Mouse (Mus musculus) stomach, postnatal 0 days (tissue): ENCODE results near the gene Gemin4. TPM values are rescaled to one million over a fixed set of nuclear protein-coding genes. Genes with fewer than 3 reads are reported as not detected.
A peak's percentile ranks its signal among the peaks of the same experiment; 100 is the strongest.

ENCODE experiments used
- ATAC-seq: fragments of 200-750 bp; cut with Nextera tagmentation; 2 replicates; pipeline ENCODE4 v1.8.0; 2017; ENCODE audit not compliant: low FRiP score, low TSS enrichment
- DNase-seq: peaks from one replicate; pipeline ENCODE4 v3.0.0-alpha.2; 2016; ENCODE audit warnings: low spot score
- H3K27ac ChIP-seq: fragments of 300-500 bp; sonication (generic); replicated peaks from 2 replicates; pipeline ENCODE4 v1.5.1; 2014; ENCODE audit warnings: mild to moderate bottlenecking, control low read depth
- H3K27me3 ChIP-seq: fragments of 300-500 bp; sonication (generic); 2 replicates; pipeline ENCODE4 v1.6.1; 2014; ENCODE audit warnings: low read length; ENCODE audit not compliant: control insufficient read depth, insufficient read depth
- H3K36me3 ChIP-seq: fragments of 300-500 bp; sonication (generic); 2 replicates; pipeline ENCODE4 v1.6.1; 2014; ENCODE audit warnings: low read length, mixed read lengths; ENCODE audit not compliant: control insufficient read depth, insufficient read depth
- H3K4me1 ChIP-seq: fragments of 300-500 bp; sonication (generic); replicated peaks from 2 replicates; pipeline ENCODE4 v1.6.1; 2014; ENCODE audit warnings: antibody characterized with exemption; ENCODE audit not compliant: control insufficient read depth, insufficient read depth
- H3K4me2 ChIP-seq: fragments of 300-500 bp; sonication (generic); replicated peaks from 2 replicates; pipeline ENCODE4 v1.6.1; 2014; ENCODE audit warnings: low read depth, mild to moderate bottlenecking, control low read depth, moderate library complexity
- H3K4me3 ChIP-seq: fragments of 300-500 bp; sonication (generic); 2 replicates; pipeline ENCODE4 v1.5.1; 2014; ENCODE audit warnings: low read depth, low read length, control low read depth
- H3K9ac ChIP-seq: fragments of 300-500 bp; sonication (generic); 2 replicates; pipeline ENCODE4 v1.6.1; 2014; ENCODE audit warnings: mild to moderate bottlenecking, low read length, control low read depth, mixed read lengths
- H3K9me3 ChIP-seq: fragments of 300-500 bp; sonication (generic); 2 replicates; pipeline ENCODE4 v1.6.1; 2016; ENCODE audit warnings: low read length; ENCODE audit not compliant: control insufficient read depth
- CTCF ChIP-seq: IDR thresholded peaks from 2 replicates; pipeline ENCODE4 v1.5.1; 2016; ENCODE audit warnings: antibody characterized with exemption, low read depth, mild to moderate bottlenecking, moderate library complexity
- EP300 ChIP-seq: optimal IDR thresholded peaks from 2 replicates; pipeline ENCODE3; 2016; ENCODE audit warnings: antibody characterized with exemption
- WGBS: fragments of 180-500 bp; shearing (Covaris S2); extraction: QIAGEN DNeasy Blood & Tissue Kit; methylation state at CpG from one replicate; pipeline ENCODE4 v1.1.7; 2014; 5-methylcytosine and 5-hydroxymethylcytosine counted together
- polyA plus RNA-seq: library from polyadenylated mRNA; unstranded; fragments of >200 nt; fragmentation: Nextera tagmentation; extraction: Ambion mirVana; gene quantifications from 2 replicates; pipeline ENCODE4 v1.2.1, GENCODE M21; 2015

Gemin4 gene
- polyA plus RNA-seq, 1 experiment from 2014 or later = 18.5 TPM

- TF ChIP-seq EP300 = no peak
- no peak for TF ChIP-seq CTCF
- peaks cover 7% of the 10 kb centered on the region; the same call in 1 of the 2 replicates for H3K36me3 ChIP-seq
- DNase-seq (no peak), ATAC-seq (no peak)
- no peaks in the 10 kb centered on the region for H3K4me1 ChIP-seq
- H3K27ac ChIP-seq = no peak overlapping the region
- H3K27me3 ChIP-seq = no peaks in the 10 kb centered on the region
- no peak overlapping the region for H3K4me3 ChIP-seq
- no peak overlapping the region for H3K4me2 ChIP-seq
- H3K9ac ChIP-seq = no peak overlapping the region
- H3K9me3 ChIP-seq = no peaks in the 10 kb centered on the region
- WGBS = 52% methylated on average over 5 of the region's 5 CpGs
Measured at GRCm38 (mm10) chr11:76256129-76256528, 38.7 kb upstream of the Gemin4 start.

- Histone ChIP-seq H3K27ac (no peak overlapping the region), H3K9me3 (no peaks in the 10 kb centered on the region), H3K9ac (no peak overlapping the region; the same call in 1 of the 2 replicates), H3K4me3 (no peak overlapping the region), H3K4me1 (no peaks in the 10 kb centered on the region), H3K27me3 (no peaks in the 10 kb centered on the region), H3K4me2 (no peak overlapping the region), H3K36me3 (peaks cover 7% of the 10 kb centered on the region; the same call in 1 of the 2 replicates)
- ATAC-seq = no peak
- WGBS = 57% methylated on average over 4 of the region's 4 CpGs
- no peak for DNase-seq
- TF ChIP-seq EP300 (no peak), CTCF (no peak)
Measured at GRCm38 (mm10) chr11:76255431-76256001, 38.1 kb upstream of the Gemin4 start.

GRCm38 (mm10) chr11:76253918-76254264 is 36.4 kb upstream of the Gemin4 start:
- H3K27ac ChIP-seq = peak overlapping the region; percentile 35; the same call in 1 of the 2 replicates
- H3K9ac ChIP-seq = no peak overlapping the region
- no peaks in the 10 kb centered on the region for H3K4me1 ChIP-seq
- no peaks in the 10 kb centered on the region for H3K27me3 ChIP-seq
- TF ChIP-seq EP300 = no peak
- TF ChIP-seq CTCF = no peak
- DNase-seq (no peak), ATAC-seq (no peak)
- no peak overlapping the region for H3K4me3 ChIP-seq
- no peaks in the 10 kb centered on the region for H3K9me3 ChIP-seq
- H3K4me2 ChIP-seq = no peak overlapping the region
- H3K36me3 ChIP-seq = peaks cover 9% of the 10 kb centered on the region
- WGBS = 66% methylated on average over 4 of the region's 4 CpGs

GRCm38 (mm10) chr11:76253145-76253917 is 35.9 kb upstream of the Gemin4 start:
- WGBS = 38% methylated on average over 5 of the region's 5 CpGs
- H3K4me3 ChIP-seq = no peak overlapping the region
- no peaks in the 10 kb centered on the region for H3K9me3 ChIP-seq
- ATAC-seq (peak; percentile 82), DNase-seq (peak; percentile 88)
- no peak for TF ChIP-seq EP300
- peak; percentile 96 for TF ChIP-seq CTCF
- H3K27me3 ChIP-seq = no peaks in the 10 kb centered on the region
- H3K9ac ChIP-seq = no peak overlapping the region
- H3K36me3 ChIP-seq = peaks cover 6% of the 10 kb centered on the region; the same call in 1 of the 2 replicates
- no peak overlapping the region for H3K4me2 ChIP-seq
- H3K4me1 ChIP-seq = no peaks in the 10 kb centered on the region
- no peak overlapping the region; the same call in 1 of the 2 replicates for H3K27ac ChIP-seq

- H3K27ac ChIP-seq = peak overlapping the region; percentile 53; the same call in 1 of the 2 replicates
- DNase-seq = no peak
- no peaks in the 10 kb centered on the region for H3K27me3 ChIP-seq
- no peak for TF ChIP-seq CTCF
- no peak for TF ChIP-seq EP300
- H3K4me3 ChIP-seq = no peak overlapping the region
- WGBS = 48% methylated on average over 3 of the region's 3 CpGs
- H3K9ac ChIP-seq = no peak overlapping the region
- H3K4me1 ChIP-seq = no peaks in the 10 kb centered on the region
- no peak for ATAC-seq
- H3K9me3 ChIP-seq = no peaks in the 10 kb centered on the region
- no peak overlapping the region for H3K4me2 ChIP-seq
- peaks cover 4% of the 10 kb centered on the region; the same call in 1 of the 2 replicates for H3K36me3 ChIP-seq
Measured at GRCm38 (mm10) chr11:76252036-76252435, 34.6 kb upstream of the Gemin4 start.

- Histone ChIP-seq H3K36me3 (peaks cover 4% of the 10 kb centered on the region; the same call in 1 of the 2 replicates), H3K9ac (no peak overlapping the region), H3K4me1 (no peaks in the 10 kb centered on the region), H3K4me3 (no peak overlapping the region), H3K27ac (no peak overlapping the region), H3K9me3 (no peaks in the 10 kb centered on the region), H3K27me3 (no peaks in the 10 kb centered on the region), H3K4me2 (no peak overlapping the region)
- TF ChIP-seq CTCF = peak; percentile 43
- TF ChIP-seq EP300 = no peak
- no peak for DNase-seq
- 62% methylated on average over 2 of the region's 2 CpGs for WGBS
- ATAC-seq = no peak
Measured at GRCm38 (mm10) chr11:76247239-76247638, 29.8 kb upstream of the Gemin4 start.
